Mouse (Mus musculus) myocyte (in vitro differentiated cells): ENCODE results near the gene Atg16l1.

ENCODE experiments used
- CEBPB ChIP-seq: IDR thresholded peaks from 2 replicates; pipeline ENCODE4 v1.6.1; 2011; ENCODE audit warnings: mild to moderate bottlenecking, moderate library complexity; ENCODE audit not compliant: poor library complexity, insufficient read depth, severe bottlenecking
- E2F4 ChIP-seq: IDR thresholded peaks from one replicate; pipeline ENCODE4 v1.6.1; 2011; ENCODE audit warnings: mild to moderate bottlenecking, control low read depth, moderate library complexity; ENCODE audit not compliant: insufficient read depth
- MAX ChIP-seq: IDR thresholded peaks from one replicate; pipeline ENCODE4 v1.6.1; 2011; ENCODE audit warnings: low read depth, mild to moderate bottlenecking, control low read depth
- MYOD1 ChIP-seq, 3 experiments: IDR thresholded peaks; one replicate each; pipeline ENCODE4 v1.6.1; 2011; ENCODE audit warnings: control low read depth in 2 of 3, low read depth in 2 of 3, mild to moderate bottlenecking in 2 of 3, moderate library complexity in 1 of 3; ENCODE audit not compliant: insufficient read length in 2 of 3, control insufficient read depth in 1 of 3
- POLR2A ChIP-seq: IDR thresholded peaks from one replicate; pipeline ENCODE4 v1.6.1; 2011; ENCODE audit warnings: low read depth, mild to moderate bottlenecking, control low read depth, moderate library complexity; ENCODE audit not compliant: insufficient read length
- POLR2AphosphoS2 ChIP-seq: IDR thresholded peaks from one replicate; pipeline ENCODE4 v1.6.1; 2011; ENCODE audit warnings: low read depth, control low read depth; ENCODE audit not compliant: insufficient read length
- TCF12 ChIP-seq: IDR thresholded peaks from one replicate; pipeline ENCODE4 v1.6.1; 2011; ENCODE audit warnings: mild to moderate bottlenecking, control low read depth; ENCODE audit not compliant: poor library complexity, insufficient read depth, severe bottlenecking
- USF1 ChIP-seq: IDR thresholded peaks from one replicate; pipeline ENCODE4 v1.6.1; 2011; ENCODE audit warnings: low read depth, mild to moderate bottlenecking, control low read depth, moderate library complexity

GRCm38 (mm10) chr1:87812061-87812460, 56.4 kb downstream of the Atg16l1 start:
- TF ChIP-seq MYOD1 (IDR thresholded peaks at IDR 0.05; ENCODE audit: control insufficient read depth in 1 of 3, insufficient read length in 2 of 3, low read depth in 2 of 3), result no peak
- no peak for TF ChIP-seq POLR2A
- no peak for TF ChIP-seq E2F4
- TF ChIP-seq POLR2AphosphoS2, result no peak
- no peak for TF ChIP-seq TCF12
- TF ChIP-seq MAX, result no peak
- no peak for TF ChIP-seq CEBPB
- no peak for TF ChIP-seq USF1
